Mouse (Mus musculus) ES-Bruce4 (cell line): Measurements from ENCODE around the gene Pgpep1l. TPM values are rescaled to one million over a fixed set of nuclear protein-coding genes. Genes with fewer than 3 reads are reported as not detected.

Experiments
- H3K27ac ChIP-seq: 2 replicates; pipeline ENCODE4 v1.5.1; 2012; ENCODE audit warnings: low read length, inconsistent platforms; ENCODE audit not compliant: insufficient read depth
- H3K27me3 ChIP-seq: 2 replicates; pipeline ENCODE4 v1.6.1; 2012; ENCODE audit warnings: mild to moderate bottlenecking, low read length, inconsistent platforms; ENCODE audit not compliant: control insufficient read depth, poor library complexity, insufficient read depth, severe bottlenecking
- H3K36me3 ChIP-seq: 2 replicates; pipeline ENCODE4 v1.6.1; 2012; ENCODE audit warnings: inconsistent platforms, mild to moderate bottlenecking, low read length, moderate library complexity; ENCODE audit not compliant: control insufficient read depth, poor library complexity, insufficient read depth, severe bottlenecking
- H3K4me1 ChIP-seq: one replicate; pipeline ENCODE4 v1.8.1; 2011; ENCODE audit warnings: low read length; ENCODE audit not compliant: control insufficient read depth, insufficient read depth
- H3K4me3 ChIP-seq: 2 replicates; pipeline ENCODE4 v1.5.1; 2011; ENCODE audit warnings: low read depth, mild to moderate bottlenecking, low read length
- H3K9ac ChIP-seq: 2 replicates; pipeline ENCODE4 v1.6.1; 2012; ENCODE audit warnings: low read depth, mild to moderate bottlenecking, inconsistent platforms; ENCODE audit not compliant: poor library complexity, severe bottlenecking
- H3K9me3 ChIP-seq: replicated peaks from 2 replicates; pipeline ENCODE4 v1.6.1; 2012; ENCODE audit warnings: mild to moderate bottlenecking, low read length, inconsistent platforms; ENCODE audit not compliant: control insufficient read depth, poor library complexity, insufficient read depth, severe bottlenecking
- CTCF ChIP-seq: IDR thresholded peaks from one replicate; pipeline ENCODE4 v1.8.1; 2011; ENCODE audit warnings: low read depth, low read length
- EP300 ChIP-seq: IDR thresholded peaks from 2 replicates; pipeline ENCODE4 v1.6.1; 2011; ENCODE audit warnings: low read depth, low read length; ENCODE audit not compliant: insufficient read depth
- POLR2A ChIP-seq: IDR thresholded peaks from one replicate; pipeline ENCODE4 v1.8.1; 2011; ENCODE audit warnings: low read length; ENCODE audit not compliant: insufficient read depth
- polyA plus RNA-seq: library from polyadenylated mRNA; stranded (reverse); fragments of >200 nt; gene quantifications from 2 replicates; pipeline ENCODE4 v1.2.4, GENCODE M21; 2011; ENCODE audit warnings: low read depth; ENCODE audit not compliant: missing spikeins, insufficient read depth, insufficient read length

Gene Pgpep1l
- polyA plus RNA-seq, 1 experiment: 3.4 TPM

DNA sequence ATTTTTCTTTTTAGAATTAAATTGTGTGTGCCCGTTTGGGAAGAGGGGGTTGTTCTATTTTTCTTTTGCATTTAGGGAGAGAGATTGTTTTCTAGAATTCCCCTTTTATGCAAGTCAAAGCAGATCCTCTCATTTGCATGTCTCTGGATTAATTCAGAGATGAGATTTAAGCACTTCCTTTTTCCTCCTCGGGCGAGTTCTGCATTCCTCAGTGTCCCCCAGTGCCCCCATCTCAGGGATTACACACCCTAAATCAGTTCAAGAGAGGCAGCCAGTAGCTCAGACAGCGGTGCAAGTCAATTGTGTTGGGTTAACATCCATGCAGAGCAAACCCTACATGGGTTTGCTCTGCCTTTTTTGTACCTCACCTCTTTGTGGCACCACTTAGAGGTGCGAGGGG is 50.2 kb downstream of the Pgpep1l start:
- no peaks in the 10 kb centered on the region for H3K4me1 ChIP-seq
- no peaks in the 10 kb centered on the region for H3K27me3 ChIP-seq
- no peak overlapping the region for H3K4me3 ChIP-seq
- H3K9me3 ChIP-seq: no peaks in the 10 kb centered on the region
- H3K9ac ChIP-seq: no peak overlapping the region
- H3K36me3 ChIP-seq: no peaks in the 10 kb centered on the region; the same call in 1 of the 2 replicates
- no peak for TF ChIP-seq CTCF
- TF ChIP-seq EP300: no peak
- no peak for TF ChIP-seq POLR2A
- no peak overlapping the region for H3K27ac ChIP-seq

GRCm38 (mm10) chr7:68211883-68212282 is 52.1 kb downstream of the Pgpep1l start:
- no peak overlapping the region for H3K4me3 ChIP-seq
- TF ChIP-seq CTCF (no peak), EP300 (no peak), POLR2A (no peak)
- H3K4me1 ChIP-seq: peaks cover 1% of the 10 kb centered on the region
- no peaks in the 10 kb centered on the region; the same call in 1 of the 2 replicates for H3K36me3 ChIP-seq
- H3K27me3 ChIP-seq: no peaks in the 10 kb centered on the region
- H3K9ac ChIP-seq: no peak overlapping the region
- no peak overlapping the region for H3K27ac ChIP-seq
- H3K9me3 ChIP-seq: no peaks in the 10 kb centered on the region

- peaks cover 1% of the 10 kb centered on the region for H3K4me1 ChIP-seq
- H3K27me3 ChIP-seq: no peaks in the 10 kb centered on the region
- no peak overlapping the region for H3K27ac ChIP-seq
- H3K9ac ChIP-seq: no peak overlapping the region
- no peaks in the 10 kb centered on the region for H3K36me3 ChIP-seq
- H3K4me3 ChIP-seq: no peak overlapping the region
- no peaks in the 10 kb centered on the region for H3K9me3 ChIP-seq
- TF ChIP-seq EP300: no peak
- no peak for TF ChIP-seq CTCF
- TF ChIP-seq POLR2A: no peak
Observed at GRCm38 (mm10) chr7:68210417-68210816, 53.6 kb downstream of the Pgpep1l start.

- Histone ChIP-seq H3K27me3 (no peaks in the 10 kb centered on the region), H3K27ac (no peak overlapping the region), H3K4me1 (peaks cover 1% of the 10 kb centered on the region), H3K9ac (no peak overlapping the region), H3K9me3 (no peaks in the 10 kb centered on the region), H3K36me3 (no peaks in the 10 kb centered on the region), H3K4me3 (no peak overlapping the region)
- no peak for TF ChIP-seq POLR2A
- no peak for TF ChIP-seq EP300
- no peak for TF ChIP-seq CTCF
Observed at GRCm38 (mm10) chr7:68209039-68209438, 55.0 kb downstream of the Pgpep1l start.

GRCm38 (mm10) chr7:68205776-68206427 is 58.1 kb downstream of the Pgpep1l start:
- no peak overlapping the region for H3K4me3 ChIP-seq
- no peaks in the 10 kb centered on the region for H3K36me3 ChIP-seq
- no peaks in the 10 kb centered on the region for H3K27me3 ChIP-seq
- H3K27ac ChIP-seq: no peak overlapping the region
- TF ChIP-seq EP300 (no peak), POLR2A (no peak)
- peaks cover 1% of the 10 kb centered on the region for H3K4me1 ChIP-seq
- no peaks in the 10 kb centered on the region for H3K9me3 ChIP-seq
- no peak overlapping the region for H3K9ac ChIP-seq

DNA sequence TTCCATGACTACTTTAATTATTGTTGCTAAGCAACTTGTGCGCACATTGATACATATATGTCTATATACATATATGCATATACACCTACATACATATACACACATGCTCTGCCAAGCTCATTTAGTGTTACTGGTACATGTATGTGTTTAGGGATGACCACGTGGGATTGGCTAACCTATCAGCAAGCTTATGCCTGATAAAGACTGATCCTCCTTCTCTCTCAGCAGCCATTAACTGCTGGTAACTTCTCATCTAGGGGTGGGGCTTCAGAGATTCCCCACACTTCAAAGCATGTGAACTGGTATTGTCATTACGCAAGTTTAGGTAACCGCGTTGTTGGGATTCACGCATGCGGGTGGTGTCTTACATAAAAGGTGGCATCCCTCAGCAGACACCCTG is 64.4 kb downstream of the Pgpep1l start:
- Histone ChIP-seq H3K4me3 (no peak overlapping the region), H3K36me3 (0 out of 2 replicates have a peak, but pooled peaks cover 2% of the 10 kb centered on the region)
- TF ChIP-seq CTCF (no peak), POLR2A (no peak), EP300 (no peak)

More for the DNA sequence above, 64.4 kb downstream of the Pgpep1l start:
- Histone ChIP-seq H3K9me3 (no peaks in the 10 kb centered on the region), H3K27ac (no peak overlapping the region), H3K9ac (no peak overlapping the region), H3K4me1 (no peaks in the 10 kb centered on the region), H3K27me3 (no peaks in the 10 kb centered on the region)
